Mouse (Mus musculus): ENCODE measurements around the gene Rimkla. TPM values are rescaled to one million over a fixed set of nuclear protein-coding genes. Genes with fewer than 3 reads are reported as not detected.

Gene Rimkla
- polyA plus RNA-seq, 1 experiment from 2014 or later = 2.3 TPM

- no peak for ATAC-seq (ENCODE audit: low FRiP score, low TSS enrichment)
- H3K27me3 ChIP-seq (ENCODE audit: control insufficient read depth, insufficient read depth, low read length) = peaks cover 15% of the 10 kb centered on the region
- no peaks in the 10 kb centered on the region for H3K4me1 ChIP-seq (ENCODE audit: control insufficient read depth, insufficient read depth, low read length)
- H3K27ac ChIP-seq (ENCODE audit: low read depth, low read length) = no peak overlapping the region
- 93% methylated on average over 10 of the region's 10 CpGs for WGBS
- H3K9ac ChIP-seq (ENCODE audit: low read depth, low read length) = no peak overlapping the region
- no peak overlapping the region for H3K4me3 ChIP-seq (ENCODE audit: low read length)
- no peak overlapping the region for H3K4me2 ChIP-seq (replicated peaks; ENCODE audit: low read depth, low read length)
- no peaks in the 10 kb centered on the region for H3K9me3 ChIP-seq (ENCODE audit: control insufficient read depth, low read length)
- no peaks in the 10 kb centered on the region for H3K36me3 ChIP-seq (ENCODE audit: control insufficient read depth, insufficient read depth, low read length)
Observed at GRCm38 (mm10) chr4:119489666-119490065, 2.8 kb downstream of the Rimkla start.

GRCm38 (mm10) chr4:119484882-119485281 lies 7.5 kb downstream of the Rimkla start:
- Histone ChIP-seq H3K4me1 (ENCODE audit: control insufficient read depth, insufficient read depth, low read length) (no peaks in the 10 kb centered on the region), H3K27me3 (ENCODE audit: control insufficient read depth, insufficient read depth, low read length) (no peaks in the 10 kb centered on the region), H3K4me3 (ENCODE audit: low read length) (no peak overlapping the region), H3K27ac (ENCODE audit: low read depth, low read length) (no peak overlapping the region), H3K36me3 (ENCODE audit: control insufficient read depth, insufficient read depth, low read length) (no peaks in the 10 kb centered on the region), H3K4me2 (replicated peaks; ENCODE audit: low read depth, low read length) (no peak overlapping the region), H3K9ac (ENCODE audit: low read depth, low read length) (no peak overlapping the region), H3K9me3 (ENCODE audit: control insufficient read depth, low read length) (no peaks in the 10 kb centered on the region)
- ATAC-seq (ENCODE audit: low FRiP score, low TSS enrichment) = no peak
- WGBS = 73% methylated on average over 7 of the region's 7 CpGs

DNA sequence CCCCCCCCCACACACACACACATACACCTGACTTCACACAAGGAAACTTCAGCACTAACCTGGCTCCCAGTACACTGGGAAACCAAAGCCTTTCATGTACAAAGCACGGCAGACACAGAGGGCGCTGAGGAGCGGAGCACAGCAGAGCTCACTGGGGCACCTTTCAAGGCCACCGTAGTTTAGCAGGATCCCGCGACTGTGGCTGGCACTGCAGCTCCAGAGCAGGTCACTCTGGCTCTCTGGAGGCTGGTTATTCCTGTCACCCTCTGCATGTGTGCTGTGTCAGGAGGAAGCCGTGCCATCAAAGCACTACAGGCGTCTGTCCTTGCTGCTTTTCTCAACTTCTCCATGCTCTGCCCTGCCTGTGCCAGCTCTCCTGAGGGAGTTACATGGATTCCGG lies 9.4 kb downstream of the Rimkla start:
- no peak overlapping the region for H3K4me3 ChIP-seq (ENCODE audit: low read length)
- no peak for ATAC-seq (ENCODE audit: low FRiP score, low TSS enrichment)
- H3K27me3 ChIP-seq (ENCODE audit: control insufficient read depth, insufficient read depth, low read length) = no peaks in the 10 kb centered on the region
- no peaks in the 10 kb centered on the region for H3K36me3 ChIP-seq (ENCODE audit: control insufficient read depth, insufficient read depth, low read length)
- no peak overlapping the region for H3K4me2 ChIP-seq (replicated peaks; ENCODE audit: low read depth, low read length)
- H3K9ac ChIP-seq (ENCODE audit: low read depth, low read length) = no peak overlapping the region
- H3K9me3 ChIP-seq (ENCODE audit: control insufficient read depth, low read length) = no peaks in the 10 kb centered on the region
- no peak overlapping the region for H3K27ac ChIP-seq (ENCODE audit: low read depth, low read length)
- no peaks in the 10 kb centered on the region for H3K4me1 ChIP-seq (ENCODE audit: control insufficient read depth, insufficient read depth, low read length)
- WGBS = 56% methylated on average over 9 of the region's 9 CpGs

GRCm38 (mm10) chr4:119473150-119473549 lies 19.3 kb downstream of the Rimkla start:
- 33% methylated on average over 5 of the region's 5 CpGs for WGBS
- Histone ChIP-seq H3K36me3 (ENCODE audit: control insufficient read depth, insufficient read depth, low read length) (no peaks in the 10 kb centered on the region), H3K4me3 (ENCODE audit: low read length) (no peak overlapping the region), H3K4me2 (replicated peaks; ENCODE audit: low read depth, low read length) (no peak overlapping the region), H3K4me1 (ENCODE audit: control insufficient read depth, insufficient read depth, low read length) (peaks cover 7% of the 10 kb centered on the region), H3K27me3 (ENCODE audit: control insufficient read depth, insufficient read depth, low read length) (no peaks in the 10 kb centered on the region), H3K27ac (ENCODE audit: low read depth, low read length) (no peak overlapping the region), H3K9me3 (ENCODE audit: control insufficient read depth, low read length) (no peaks in the 10 kb centered on the region), H3K9ac (ENCODE audit: low read depth, low read length) (no peak overlapping the region)
- ATAC-seq (ENCODE audit: low FRiP score, low TSS enrichment) = peak; percentile 56; the same call in 1 of the 2 replicates

DNA sequence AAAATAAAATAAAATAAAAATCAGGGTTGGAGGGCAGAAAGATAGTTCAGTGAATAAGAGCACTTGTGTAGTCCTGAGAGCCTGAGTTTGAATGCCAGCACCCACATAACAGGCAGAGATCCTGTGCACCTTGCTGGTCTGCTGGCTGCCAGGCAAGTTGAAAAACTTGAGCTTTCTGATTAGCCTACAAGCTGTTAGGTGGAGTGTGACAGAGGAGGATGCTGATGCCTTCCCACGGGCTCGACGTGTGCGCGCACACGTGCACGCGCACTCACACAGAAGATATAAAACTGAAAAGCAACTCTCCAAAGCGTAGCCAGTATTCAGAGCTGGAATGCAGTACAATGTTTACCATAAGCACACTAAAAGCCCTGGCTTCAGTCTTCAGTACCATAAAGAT lies 19.9 kb downstream of the Rimkla start:
- no peaks in the 10 kb centered on the region for H3K9me3 ChIP-seq (ENCODE audit: control insufficient read depth, low read length)
- H3K27me3 ChIP-seq (ENCODE audit: control insufficient read depth, insufficient read depth, low read length) = no peaks in the 10 kb centered on the region
- WGBS = 47% methylated on average over 9 of the region's 9 CpGs
- no peak overlapping the region for H3K4me3 ChIP-seq (ENCODE audit: low read length)
- H3K9ac ChIP-seq (ENCODE audit: low read depth, low read length) = no peak overlapping the region
- ATAC-seq (ENCODE audit: low FRiP score, low TSS enrichment) = 0 out of 2 replicates have a peak, but pooled peaks have one; percentile 44
- H3K4me1 ChIP-seq (ENCODE audit: control insufficient read depth, insufficient read depth, low read length) = peaks cover 7% of the 10 kb centered on the region
- no peak overlapping the region; the same call in 1 of the 2 replicates for H3K27ac ChIP-seq (ENCODE audit: low read depth, low read length)
- H3K4me2 ChIP-seq (replicated peaks; ENCODE audit: low read depth, low read length) = no peak overlapping the region
- no peaks in the 10 kb centered on the region for H3K36me3 ChIP-seq (ENCODE audit: control insufficient read depth, insufficient read depth, low read length)

DNA sequence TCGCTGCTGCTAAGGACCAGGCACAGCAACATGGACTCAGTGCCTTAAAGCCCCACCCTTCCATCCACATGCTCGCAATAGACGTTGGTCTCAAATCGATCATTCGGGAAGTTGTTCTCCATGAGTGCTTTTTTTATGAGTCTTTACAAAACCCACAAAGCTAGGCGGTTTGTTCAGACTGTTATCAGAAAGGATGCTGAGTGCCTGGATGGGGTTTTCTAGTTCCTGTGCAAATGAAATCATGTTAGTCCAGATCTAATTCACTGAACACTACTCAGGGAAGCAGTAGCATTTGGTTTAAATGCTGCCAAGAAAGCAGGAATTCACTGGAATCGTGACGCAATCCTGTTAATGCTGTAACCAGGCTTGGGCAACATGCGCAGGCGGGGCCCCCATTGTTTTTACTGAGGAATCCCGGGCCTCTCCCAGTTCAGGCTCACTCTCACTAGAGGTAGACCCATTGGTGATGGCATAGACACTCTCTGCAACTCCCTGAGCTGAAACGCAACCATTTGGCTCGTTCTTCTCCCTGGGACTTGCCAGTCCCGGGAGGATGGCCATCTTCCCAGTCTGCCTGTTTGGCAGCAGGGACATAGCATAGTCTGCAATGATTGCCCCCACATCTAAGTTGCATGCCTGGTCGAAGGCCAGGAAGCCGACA lies 24.6 kb downstream of the Rimkla start:
- Histone ChIP-seq H3K4me2 (replicated peaks; ENCODE audit: low read depth, low read length) (no peak overlapping the region), H3K27ac (ENCODE audit: low read depth, low read length) (no peak overlapping the region), H3K9ac (ENCODE audit: low read depth, low read length) (no peak overlapping the region), H3K36me3 (ENCODE audit: control insufficient read depth, insufficient read depth, low read length) (no peaks in the 10 kb centered on the region), H3K9me3 (ENCODE audit: control insufficient read depth, low read length) (no peaks in the 10 kb centered on the region), H3K4me3 (ENCODE audit: low read length) (no peak overlapping the region), H3K4me1 (ENCODE audit: control insufficient read depth, insufficient read depth, low read length) (peaks cover 10% of the 10 kb centered on the region), H3K27me3 (ENCODE audit: control insufficient read depth, insufficient read depth, low read length) (no peaks in the 10 kb centered on the region)
- ATAC-seq (ENCODE audit: low FRiP score, low TSS enrichment) = no peak
- WGBS = 80% methylated on average over 16 of the region's 16 CpGs

GRCm38 (mm10) chr4:119465841-119466240 lies 26.6 kb downstream of the Rimkla start:
- H3K27me3 ChIP-seq (ENCODE audit: control insufficient read depth, insufficient read depth, low read length) = no peaks in the 10 kb centered on the region
- no peak overlapping the region for H3K4me2 ChIP-seq (replicated peaks; ENCODE audit: low read depth, low read length)
- ATAC-seq (ENCODE audit: low FRiP score, low TSS enrichment) = no peak
- H3K4me1 ChIP-seq (ENCODE audit: control insufficient read depth, insufficient read depth, low read length) = peaks cover 13% of the 10 kb centered on the region; the same call in 1 of the 2 replicates
- H3K36me3 ChIP-seq (ENCODE audit: control insufficient read depth, insufficient read depth, low read length) = no peaks in the 10 kb centered on the region
- H3K9ac ChIP-seq (ENCODE audit: low read depth, low read length) = no peak overlapping the region
- no peaks in the 10 kb centered on the region for H3K9me3 ChIP-seq (ENCODE audit: control insufficient read depth, low read length)
- WGBS = 89% methylated on average over 5 of the region's 5 CpGs
- no peak overlapping the region for H3K27ac ChIP-seq (ENCODE audit: low read depth, low read length)
- no peak overlapping the region for H3K4me3 ChIP-seq (ENCODE audit: low read length)

DNA sequence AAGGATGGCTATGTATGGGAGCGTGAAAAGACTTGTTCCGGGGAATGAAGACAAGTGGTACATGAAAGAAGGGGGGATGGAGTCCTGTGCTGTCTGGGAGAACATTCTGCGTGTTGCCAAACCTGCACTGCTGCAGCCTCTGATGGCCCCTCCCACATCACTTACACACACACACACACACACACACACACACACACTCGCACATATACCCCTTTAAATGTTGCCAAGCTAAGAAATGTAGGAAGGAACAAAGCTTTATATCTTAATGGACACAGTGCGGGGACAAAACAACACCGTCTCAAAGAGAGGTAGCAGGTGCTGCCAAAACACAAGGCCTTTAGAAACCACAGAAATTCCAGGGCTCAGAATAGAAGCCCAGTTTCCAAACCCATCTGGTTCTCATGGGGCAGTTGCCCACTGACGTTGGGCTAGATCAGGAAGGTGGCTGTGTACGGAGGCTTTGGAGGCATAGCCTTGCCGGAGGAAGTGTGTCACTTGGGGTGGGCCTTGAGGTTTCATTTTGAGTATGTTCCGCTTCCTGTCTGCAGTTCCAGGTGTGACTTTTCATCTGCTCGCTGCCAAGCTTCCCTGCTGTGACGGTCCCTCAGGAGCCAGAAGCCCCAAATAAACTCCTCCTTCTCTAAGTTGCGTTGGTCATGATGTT lies 28.5 kb downstream of the Rimkla start:
- no peak overlapping the region for H3K4me3 ChIP-seq (ENCODE audit: low read length)
- no peak for ATAC-seq (ENCODE audit: low FRiP score, low TSS enrichment)
- no peak overlapping the region for H3K27ac ChIP-seq (ENCODE audit: low read depth, low read length)
- peaks cover 13% of the 10 kb centered on the region; the same call in 1 of the 2 replicates for H3K4me1 ChIP-seq (ENCODE audit: control insufficient read depth, insufficient read depth, low read length)
- H3K9ac ChIP-seq (ENCODE audit: low read depth, low read length) = no peak overlapping the region
- no peaks in the 10 kb centered on the region for H3K9me3 ChIP-seq (ENCODE audit: control insufficient read depth, low read length)
- no peak overlapping the region for H3K4me2 ChIP-seq (replicated peaks; ENCODE audit: low read depth, low read length)
- no peaks in the 10 kb centered on the region for H3K27me3 ChIP-seq (ENCODE audit: control insufficient read depth, insufficient read depth, low read length)
- WGBS = 79% methylated on average over 13 of the region's 13 CpGs
- no peaks in the 10 kb centered on the region for H3K36me3 ChIP-seq (ENCODE audit: control insufficient read depth, insufficient read depth, low read length)
